Mouse (Mus musculus): ENCODE measurements at regions not wholly inside any gene's neighbourhood (a gene's known extent, or its start where the extent isn't known, plus 50 kb on each side); places are given as distances from the start of the nearest gene placed in this dataset.

DNA sequence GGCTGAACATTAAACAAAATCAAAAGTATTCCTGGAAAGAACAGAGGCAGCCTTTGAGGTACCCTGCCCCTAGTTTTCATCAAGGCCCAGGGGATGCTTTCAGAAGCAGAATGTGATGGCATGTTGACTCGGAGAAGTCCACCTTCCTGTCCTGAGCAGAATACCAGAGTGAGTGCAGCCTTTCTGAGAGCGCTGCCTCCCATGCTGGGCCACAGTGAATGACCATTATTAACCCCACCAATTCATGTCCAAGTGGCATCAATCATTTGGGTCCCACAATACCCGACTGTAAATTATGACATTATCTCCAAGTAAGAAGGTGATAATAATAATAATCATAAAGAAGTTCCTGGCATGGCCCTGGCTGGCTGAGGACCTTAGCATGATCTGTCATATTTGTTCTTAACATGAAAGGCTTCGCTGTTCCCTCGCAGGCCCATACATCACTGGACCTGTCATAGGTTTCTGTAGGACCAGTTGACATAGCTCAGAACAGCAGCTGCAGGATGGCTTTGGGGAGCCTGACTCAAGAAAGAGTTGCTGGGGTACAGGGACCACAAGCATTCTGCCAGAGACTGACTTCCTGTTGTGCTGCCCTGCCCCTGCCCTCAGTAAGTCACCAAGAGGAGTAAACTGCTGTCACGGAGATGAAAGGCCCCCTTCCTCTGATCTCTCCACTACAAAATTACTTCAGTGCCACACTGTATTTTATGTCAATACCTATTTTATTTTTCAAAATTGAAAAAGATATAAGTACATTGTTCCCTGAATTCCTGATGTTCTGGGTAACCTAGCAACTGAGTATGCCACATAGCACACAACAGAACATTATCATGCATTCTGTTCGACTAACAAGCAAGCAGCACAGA is 176.6 kb downstream of the Tmem161b start:
- no peak for ATAC-seq (ENCODE audit: insufficient number of reproducible peaks, low FRiP score, low TSS enrichment)

DNA sequence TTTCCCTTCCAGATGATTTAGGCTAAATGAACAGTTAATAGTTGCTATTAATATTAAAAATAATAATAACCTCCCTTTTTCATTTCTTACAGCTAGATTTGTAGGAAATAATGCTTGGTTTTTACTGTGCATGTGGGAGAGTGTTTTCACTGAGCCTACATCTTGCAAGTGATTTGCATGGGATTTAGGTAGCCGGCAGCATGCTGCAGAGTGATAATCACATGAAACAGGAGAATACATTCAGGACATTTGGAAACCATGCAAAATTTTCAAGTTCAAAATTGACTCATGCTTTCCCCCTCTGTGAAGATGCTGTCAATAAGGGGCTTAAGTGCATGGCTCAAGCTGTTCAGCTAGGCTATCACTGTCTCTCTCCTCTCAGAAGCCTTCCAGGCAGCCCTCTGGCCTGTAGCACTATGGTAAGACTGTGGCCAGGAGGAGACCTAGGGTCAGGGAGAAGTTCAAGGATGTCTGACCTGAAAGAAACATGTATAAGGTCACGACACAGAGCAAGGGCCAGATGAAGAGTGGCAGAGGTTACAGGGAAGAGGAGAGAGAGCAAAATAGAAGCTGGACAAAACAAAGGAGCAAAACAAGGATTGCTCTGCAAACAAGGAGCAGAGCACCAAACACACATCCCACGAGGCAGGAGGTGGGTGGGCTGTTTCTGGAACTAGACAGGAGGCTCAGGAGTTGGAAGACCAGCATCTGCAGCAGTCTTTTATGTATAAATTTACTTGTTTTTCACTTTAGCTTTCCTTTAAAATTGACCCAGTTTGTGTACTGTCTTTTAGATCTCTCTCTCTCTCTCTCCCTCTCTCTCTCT is 177.5 kb downstream of the Tmem161b start:
- no peak for ATAC-seq (ENCODE audit: insufficient number of reproducible peaks, low FRiP score, low TSS enrichment)

DNA sequence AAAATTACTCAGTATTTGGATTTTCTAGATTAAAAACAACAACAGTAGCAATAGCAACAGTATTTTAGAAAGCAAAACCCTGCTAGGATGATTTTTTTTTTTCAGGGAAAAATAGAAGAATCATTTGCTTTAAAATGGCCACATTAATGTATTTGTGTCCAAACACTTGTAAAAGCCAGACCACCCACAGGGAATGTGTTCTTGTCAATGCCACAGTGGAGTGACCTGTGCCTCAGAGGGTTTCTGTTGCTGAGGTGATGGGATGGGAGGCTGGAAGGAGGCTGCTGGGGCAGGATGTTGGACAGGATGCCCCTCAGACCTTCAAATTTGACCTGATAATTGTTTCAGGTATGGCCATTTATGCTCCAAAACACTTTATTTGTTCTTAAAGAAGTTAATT is 178.9 kb downstream of the Tmem161b start:
- no peak for ATAC-seq (ENCODE audit: insufficient number of reproducible peaks, low FRiP score, low TSS enrichment)

- ATAC-seq (ENCODE audit: insufficient number of reproducible peaks, low FRiP score, low TSS enrichment), result peak; percentile 90
Observed at GRCm38 (mm10) chr13:84404566-84405194, 182.6 kb downstream of the Tmem161b start.

- no peak for ATAC-seq (ENCODE audit: insufficient number of reproducible peaks, low FRiP score, low TSS enrichment)
Observed at GRCm38 (mm10) chr13:84434444-84434843, 212.3 kb downstream of the Tmem161b start.

DNA sequence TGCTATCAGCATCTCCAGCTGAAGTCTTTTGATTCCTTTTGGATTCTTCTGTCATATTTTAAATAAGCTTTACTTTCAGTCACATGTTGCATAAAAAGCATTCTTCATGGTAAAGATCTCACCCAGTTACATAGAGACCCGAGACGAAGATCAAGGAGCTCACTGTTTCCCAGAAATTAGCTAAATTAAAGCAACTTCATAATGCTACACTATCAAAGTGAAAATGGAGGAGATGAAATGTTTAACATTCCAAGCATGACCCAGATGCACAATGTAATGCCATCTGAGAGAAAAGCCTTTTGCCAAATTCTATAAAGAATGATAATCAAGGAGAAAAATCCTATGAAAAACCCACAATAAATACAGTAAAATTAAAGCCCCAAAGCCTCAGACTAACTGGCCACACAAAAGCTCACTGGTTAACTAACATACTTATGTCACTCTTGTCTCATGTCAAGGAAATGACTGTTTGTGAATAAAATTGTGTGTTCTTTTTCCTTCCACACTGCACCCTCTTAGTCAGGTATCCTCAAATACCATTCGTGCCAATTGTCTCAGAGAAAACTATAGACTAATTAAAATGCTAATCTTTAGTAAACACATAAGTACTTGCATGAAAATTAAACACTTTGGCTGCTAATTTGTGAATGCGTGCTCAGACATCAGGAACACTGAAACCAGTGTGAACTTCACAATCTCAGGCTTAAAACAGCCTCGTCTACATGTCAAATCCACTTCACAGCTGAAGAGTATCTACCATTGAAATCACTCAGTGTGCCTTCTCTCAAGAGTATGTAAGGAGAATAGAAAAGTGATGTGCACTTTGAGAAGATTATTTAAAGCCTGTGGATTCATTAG is 215.7 kb downstream of the Tmem161b start:
- ATAC-seq (ENCODE audit: insufficient number of reproducible peaks, low FRiP score, low TSS enrichment), result no peak

DNA sequence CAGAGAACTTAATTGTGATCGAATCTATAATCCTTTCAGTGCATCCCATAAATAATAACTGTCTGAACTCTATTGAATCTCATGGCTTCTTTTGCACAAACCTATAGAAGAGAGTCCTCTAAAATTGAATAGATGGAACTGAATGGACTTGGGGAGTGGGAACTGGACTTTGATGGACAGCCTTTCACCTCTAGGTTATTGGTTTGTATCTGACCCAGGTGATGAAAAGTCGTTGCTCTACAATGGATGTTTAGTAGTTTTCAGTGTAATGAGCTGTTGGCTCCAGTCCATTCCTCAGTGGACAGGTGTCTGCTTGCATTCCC is 216.3 kb downstream of the Tmem161b start:
- ATAC-seq (ENCODE audit: insufficient number of reproducible peaks, low FRiP score, low TSS enrichment), result no peak

GRCm38 (mm10) chr13:84448514-84448913 is 226.4 kb downstream of the Tmem161b start:
- no peak for ATAC-seq (ENCODE audit: insufficient number of reproducible peaks, low FRiP score, low TSS enrichment)

GRCm38 (mm10) chr13:84449001-84449551 is 227.0 kb downstream of the Tmem161b start:
- ATAC-seq (ENCODE audit: insufficient number of reproducible peaks, low FRiP score, low TSS enrichment), result peak; percentile 84

Measured in cerebellum, adult (tissue).